7 mouse cellular contexts compared by ENCODE assay signal in the genomic region with DNA sequence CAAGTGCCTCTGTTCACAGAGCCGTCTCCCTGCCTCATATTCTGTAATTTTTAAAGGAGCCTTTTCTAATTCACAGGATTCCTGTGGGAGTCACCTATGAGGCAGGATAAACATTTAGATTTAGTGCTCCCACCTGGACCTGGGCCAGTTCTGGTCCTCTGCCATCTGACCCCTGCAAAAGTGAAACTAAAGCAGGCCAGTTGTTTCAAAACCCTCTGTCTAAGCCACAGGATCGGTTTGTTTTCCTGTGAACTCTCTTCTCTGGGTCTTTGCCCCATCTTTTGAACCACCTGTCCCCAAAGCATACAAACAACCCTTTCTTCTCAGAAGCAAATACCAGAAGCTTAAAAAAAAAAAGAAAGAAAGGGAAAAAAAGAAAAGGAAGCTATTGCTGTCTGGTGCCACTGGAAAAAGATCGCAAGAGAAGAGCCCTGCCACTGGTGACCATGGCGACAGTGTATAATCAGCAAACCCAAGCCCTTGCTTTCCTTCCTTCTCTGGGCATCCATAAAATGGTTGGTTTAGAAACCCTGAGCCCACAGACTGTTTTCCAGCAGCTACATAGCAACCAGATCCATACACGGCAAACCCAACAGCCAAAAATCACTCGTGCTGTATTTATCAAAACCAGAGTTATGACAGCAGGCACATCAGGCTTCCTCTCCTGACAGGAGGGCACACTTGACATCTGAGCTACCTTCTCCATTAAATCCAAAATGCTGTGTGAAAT. TPM values are rescaled to one million over a fixed set of nuclear protein-coding genes. Genes with fewer than 3 reads are reported as not detected.
DNase-seq lines count a peak whose midpoint lies in the region; ATAC-seq lines count a peak whose summit lies in the region.

No protein-coding gene starts in this region.

- ATAC-seq in granulocyte monocyte progenitor cell, adult 5-6 weeks (replicated peaks; ENCODE audit: poor library complexity, severe bottlenecking): peak; percentile 74

- DNase-seq in 3T3-L1 (ENCODE audit: low read depth, low spot score): peak; percentile 71
- peak; percentile 37 for DNase-seq in CD4-positive helper T cell, adult 2 months (ENCODE audit: low read depth, low spot score)
- DNase-seq in kidney, adult 18-20 months: peak; percentile 66
- peak; percentile 77 for DNase-seq in lung, postnatal 14 days
- DNase-seq in cerebellum, adult 8-10 months: no peak
- DNase-seq in right cerebral cortex, adult 18-20 months: no peak

RNA-seq across cellular contexts. Expression of a gene that starts 10.3 kb away (rescaled TPM):
- total RNA-seq in granulocyte monocyte progenitor cell, adult 5-6 weeks (2014; fragmentation: Nextera tagmentation): 27.8 and 30.1 TPM in 2 replicates
- 18.4 and 19.9 TPM in 2 replicates for total RNA-seq in granulocyte monocyte progenitor cell, adult 5-6 weeks (2017)

RNA-seq across cellular contexts. Expression of a gene that starts 58.5 kb away (rescaled TPM):
- total RNA-seq in granulocyte monocyte progenitor cell, adult 5-6 weeks (2014; fragmentation: Nextera tagmentation): not detected in 2 replicates
- total RNA-seq in granulocyte monocyte progenitor cell, adult 5-6 weeks (2017): not detected in 2 replicates

Comparison
In these comparisons a context has a peak if more than half of its experiments do, and no peak if none do; other contexts are left out.
1. DNase-seq: peak in 3T3-L1 (single experiment), CD4-positive helper T cell, adult 2 months (single experiment), kidney, adult 18-20 months (single experiment) and lung, postnatal 14 days (single experiment); none in cerebellum, adult 8-10 months (single experiment) and right cerebral cortex, adult 18-20 months (single experiment).